Mouse (Mus musculus) CH12.LX (cell line): Measurements from ENCODE around the gene Zmynd15. TPM values are rescaled to one million over a fixed set of nuclear protein-coding genes. Genes with fewer than 3 reads are reported as not detected.
A peak's percentile ranks its signal among the peaks of the same experiment; 100 is the strongest.

Experiments used
- DNase-seq: peaks from one replicate; pipeline ENCODE4 v3.0.0-alpha.2; 2013; ENCODE audit errors: extremely low read depth
- H3K27ac ChIP-seq: 2 replicates; pipeline ENCODE4 v1.5.1; 2012; ENCODE audit warnings: low read depth, mild to moderate bottlenecking, control low read depth, moderate library complexity; ENCODE audit not compliant: insufficient read depth
- H3K27me3 ChIP-seq: replicated peaks from 2 replicates; pipeline ENCODE3; 2012; ENCODE audit warnings: inconsistent platforms
- H3K36me3 ChIP-seq, 2 experiments: replicated peaks in 1 of 2; 2 replicates each; pipeline versions ENCODE3 to v1.6.1; 2012; ENCODE audit warnings: inconsistent platforms in 1 of 2, low read length in 1 of 2, mild to moderate bottlenecking in 1 of 2, mixed read lengths in 1 of 2, moderate library complexity in 1 of 2; ENCODE audit not compliant: control insufficient read depth in 1 of 2, insufficient read depth in 1 of 2
- H3K4me1 ChIP-seq, 2 experiments: 2 replicates each; pipeline ENCODE4 v1.6.1; 2012; ENCODE audit warnings: inconsistent platforms in 1 of 2, moderate library complexity in 1 of 2; ENCODE audit not compliant: insufficient read depth in 2 of 2, control insufficient read depth in 1 of 2
- H3K4me2 ChIP-seq: 2 replicates; pipeline ENCODE4 v1.6.1; 2012; ENCODE audit warnings: low read depth, mild to moderate bottlenecking, control low read depth; ENCODE audit not compliant: poor library complexity, insufficient read depth, severe bottlenecking
- H3K4me3 ChIP-seq, 3 experiments: fragments of 150-350 bp in 1 of 3; sonication (generic) in 1 of 3; replicated peaks in 1 of 3; 2 replicates each; pipeline versions ENCODE3 to v1.5.1; 2011 to 2012; ENCODE audit warnings: low read depth in 2 of 3, low read length in 2 of 3, mild to moderate bottlenecking in 2 of 3, moderate library complexity in 2 of 3, control low read depth in 1 of 3, improper control_type of control experiment in 1 of 3, inconsistent platforms in 1 of 3, mixed read lengths in 1 of 3; ENCODE audit not compliant: poor library complexity in 1 of 3
- H3K79me2 ChIP-seq: replicated peaks from 2 replicates; pipeline ENCODE4 v1.6.1; 2012; ENCODE audit warnings: mild to moderate bottlenecking, moderate library complexity; ENCODE audit not compliant: control insufficient read depth, poor library complexity, insufficient read depth, severe bottlenecking; ENCODE audit errors: extremely low read depth
- H3K9ac ChIP-seq: 2 replicates; pipeline ENCODE4 v1.6.1; 2012; ENCODE audit warnings: low read depth, mild to moderate bottlenecking, control low read depth, moderate library complexity; ENCODE audit not compliant: insufficient read depth
- H3K9me3 ChIP-seq: replicated peaks from 2 replicates; pipeline ENCODE3; 2012; ENCODE audit warnings: low read length, inconsistent platforms, mixed read lengths
- BHLHE40 ChIP-seq: IDR thresholded peaks from 2 replicates; pipeline ENCODE4 v1.6.1; 2011; ENCODE audit warnings: mild to moderate bottlenecking, low read depth, low read length, improper control_type of control experiment
- CHD1 ChIP-seq: IDR thresholded peaks from 2 replicates; pipeline ENCODE4 v1.6.1; 2012; ENCODE audit warnings: low read depth, low read length, improper control_type of control experiment, inconsistent platforms
- CTCF ChIP-seq, 2 experiments: IDR thresholded peaks in 1 of 2; conservative IDR thresholded peaks in 1 of 2; 2 replicates each; pipeline ENCODE4 v1.5.1; 2011 to 2012; ENCODE audit warnings: low read depth in 2 of 2, low read length in 2 of 2, improper control_type of control experiment in 1 of 2, inconsistent platforms in 1 of 2, mild to moderate bottlenecking in 1 of 2, moderate library complexity in 1 of 2
- E2F4 ChIP-seq: IDR thresholded peaks from 2 replicates; pipeline ENCODE4 v1.6.1; 2011; ENCODE audit warnings: low read depth, low read length, improper control_type of control experiment; ENCODE audit not compliant: insufficient replicate concordance
- ELF1 ChIP-seq: IDR thresholded peaks from 2 replicates; pipeline ENCODE4 v1.6.1; 2014; ENCODE audit warnings: low read depth, mild to moderate bottlenecking, inconsistent platforms, low read length, improper control_type of control experiment
- ETS1 ChIP-seq: conservative IDR thresholded peaks from 2 replicates; pipeline ENCODE4 v1.6.1; 2012; ENCODE audit warnings: low read depth, mild to moderate bottlenecking, inconsistent platforms, low read length, improper control_type of control experiment, moderate library complexity
- GABPA ChIP-seq: IDR thresholded peaks from 2 replicates; pipeline ENCODE4 v1.6.1; 2012; ENCODE audit warnings: low read depth, low read length, improper control_type of control experiment, inconsistent platforms; ENCODE audit not compliant: insufficient replicate concordance
- HCFC1 ChIP-seq: IDR thresholded peaks from 2 replicates; pipeline ENCODE4 v1.6.1; 2012; ENCODE audit warnings: low read depth, mild to moderate bottlenecking, inconsistent platforms, low read length, improper control_type of control experiment
- IRF4 ChIP-seq: IDR thresholded peaks from 2 replicates; pipeline ENCODE4 v1.6.1; 2014; ENCODE audit warnings: low read depth, mild to moderate bottlenecking, inconsistent platforms, low read length, improper control_type of control experiment
- JUN ChIP-seq: IDR thresholded peaks from 2 replicates; pipeline ENCODE4 v1.6.1; 2011; ENCODE audit warnings: low read depth, mild to moderate bottlenecking, low read length, improper control_type of control experiment, moderate library complexity; ENCODE audit not compliant: insufficient read depth
- JUND ChIP-seq: conservative IDR thresholded peaks from 2 replicates; pipeline ENCODE4 v1.6.1; 2011; ENCODE audit warnings: low read depth, low read length, improper control_type of control experiment
- KAT2A ChIP-seq: IDR thresholded peaks from 2 replicates; pipeline ENCODE4 v1.6.1; 2012; ENCODE audit warnings: low read length, improper control_type of control experiment, inconsistent platforms; ENCODE audit not compliant: insufficient replicate concordance
- MAFK ChIP-seq: IDR thresholded peaks from 2 replicates; pipeline ENCODE4 v1.6.1; 2011; ENCODE audit warnings: low read length, improper control_type of control experiment; ENCODE audit not compliant: insufficient replicate concordance
- MAX ChIP-seq: IDR thresholded peaks from 2 replicates; pipeline ENCODE4 v1.6.1; 2011; ENCODE audit warnings: low read length, improper control_type of control experiment
- MEF2A ChIP-seq: IDR thresholded peaks from 2 replicates; pipeline ENCODE4 v1.6.1; 2014; ENCODE audit warnings: low read depth, mild to moderate bottlenecking, inconsistent platforms, low read length, improper control_type of control experiment, borderline replicate concordance
- MXI1 ChIP-seq: IDR thresholded peaks from 2 replicates; pipeline ENCODE4 v1.6.1; 2011; ENCODE audit warnings: mild to moderate bottlenecking, low read depth, low read length, improper control_type of control experiment
- MYC ChIP-seq: IDR thresholded peaks from 2 replicates; pipeline ENCODE4 v1.6.1; 2011; ENCODE audit warnings: low read depth, mild to moderate bottlenecking, improper control_type of control experiment, low read length
- NRF1 ChIP-seq: IDR thresholded peaks from 2 replicates; pipeline ENCODE4 v1.6.1; 2014; ENCODE audit warnings: low read depth, mild to moderate bottlenecking, inconsistent platforms, low read length, improper control_type of control experiment, moderate library complexity
- POLR2A ChIP-seq: IDR thresholded peaks from 2 replicates; pipeline ENCODE4 v1.6.1; 2011; ENCODE audit warnings: low read depth, mild to moderate bottlenecking, improper control_type of control experiment, low read length
- RAD21 ChIP-seq: IDR thresholded peaks from 2 replicates; pipeline ENCODE4 v1.6.1; 2011; ENCODE audit warnings: low read depth, mild to moderate bottlenecking, low read length, improper control_type of control experiment, moderate library complexity
- RCOR1 ChIP-seq: conservative IDR thresholded peaks from 2 replicates; pipeline ENCODE4 v1.6.1; 2012; ENCODE audit warnings: low read depth, mild to moderate bottlenecking, inconsistent platforms, low read length, improper control_type of control experiment
- SIN3A ChIP-seq: IDR thresholded peaks from 2 replicates; pipeline ENCODE4 v1.6.1; 2012; ENCODE audit warnings: low read length, improper control_type of control experiment, inconsistent platforms
- TCF12 ChIP-seq: IDR thresholded peaks from 2 replicates; pipeline ENCODE4 v1.6.1; 2014; ENCODE audit warnings: low read depth, mild to moderate bottlenecking, inconsistent platforms, low read length, improper control_type of control experiment
- USF1 ChIP-seq: IDR thresholded peaks from 2 replicates; pipeline ENCODE4 v1.6.1; 2014; ENCODE audit warnings: low read depth, mild to moderate bottlenecking, inconsistent platforms, low read length, improper control_type of control experiment
- USF2 ChIP-seq: conservative IDR thresholded peaks from 2 replicates; pipeline ENCODE4 v1.6.1; 2011; ENCODE audit warnings: low read depth, low read length, improper control_type of control experiment
- ZC3H11A ChIP-seq: IDR thresholded peaks from 2 replicates; pipeline ENCODE4 v1.6.1; 2012; ENCODE audit warnings: low read depth, mild to moderate bottlenecking, inconsistent platforms, low read length, improper control_type of control experiment
- ZMIZ1 ChIP-seq: IDR thresholded peaks from 2 replicates; pipeline ENCODE4 v1.6.1; 2012; ENCODE audit warnings: low read depth, mild to moderate bottlenecking, inconsistent platforms, low read length, improper control_type of control experiment
- ZNF384 ChIP-seq: IDR thresholded peaks from 2 replicates; pipeline ENCODE4 v1.6.1; 2012; ENCODE audit warnings: low read depth, low read length, improper control_type of control experiment, inconsistent platforms
- dilution Hi-C: fragments of 300-500 bp; cut with MboI; formaldehyde crosslinking; loops from 2 replicates; pipeline ENCODE4 v1.14.3; 2020; ENCODE audit warnings: low sequenced_read_pairs; ENCODE audit not compliant: extremely low pct_unique_long_range_greater_than_20kb, extremely low pct_ligation_motif_present
- in situ Hi-C: fragments of 300-500 bp; cut with MboI; formaldehyde crosslinking; loops from 3 replicates; pipeline ENCODE4 v1.14.3; 2019; ENCODE audit warnings: low sequenced_read_pairs, low pct_ligation_motif_present, low pct_unique_long_range_greater_than_20kb, mixed read lengths
- polyA plus RNA-seq: library from polyadenylated mRNA; unstranded; fragments of >175 nt; gene quantifications from 2 replicates; pipeline ENCODE4 v1.2.1, GENCODE M21; 2012; ENCODE audit warnings: low read depth; ENCODE audit not compliant: insufficient read length
- total RNA-seq, 2 experiments: library from RNA; depleted of rRNA; stranded (reverse); fragments of 300-350 nt in 1 of 2; fragments of >200 nt in 1 of 2; gene quantifications; 2 replicates each; pipeline ENCODE4 v1.2.3; 2012 to 2014

Gene Zmynd15
- total and polyA plus RNA-seq, 3 experiments: 0.05 to 0.20 (median 0.08) TPM

- H3K9ac ChIP-seq: no peak overlapping the region
- peaks cover 22% of the 10 kb centered on the region for H3K79me2 ChIP-seq
- H3K36me3 ChIP-seq: peaks cover under 1 to 11% of the 10 kb centered on the region in 2 experiments
- dilution Hi-C loops (no loop called here), in situ Hi-C loops (loop anchor here (5.0 to 10.0 kb wide), 3 partner anchors 95 to 342 kb away; partner anchors contain the start of genes 4930544D05Rik, Chrne and Tm4sf5)
- H3K4me3 ChIP-seq: no peak overlapping the region
- H3K27me3 ChIP-seq: no peaks in the 10 kb centered on the region
- H3K4me2 ChIP-seq: no peak overlapping the region
- no peaks in the 10 kb centered on the region for H3K9me3 ChIP-seq
- peaks cover 9 to 35% of the 10 kb centered on the region in 2 experiments for H3K4me1 ChIP-seq
- H3K27ac ChIP-seq: no peak overlapping the region
- DNase-seq: no peak
- TF ChIP-seq BHLHE40 (peak; percentile 85), MAFK (no peak), RAD21 (no peak), JUND (no peak), ZC3H11A (no peak), ELF1 (no peak), ZMIZ1 (no peak), USF1 (0 out of 2 replicates have a peak, but pooled peaks have one; percentile 13), KAT2A (no peak), E2F4 (no peak), TCF12 (no peak), POLR2A (no peak), JUN (no peak), RCOR1 (no peak), SIN3A (no peak), CHD1 (no peak), MYC (no peak), ETS1 (no peak), MEF2A (no peak), HCFC1 (no peak), GABPA (no peak), MAX (peak; percentile 19; the same call in 1 of the 2 replicates), ZNF384 (no peak), NRF1 (no peak), USF2 (0 out of 2 replicates have a peak, but pooled peaks have one; percentile 22), CTCF (conservative IDR thresholded peaks at IDR 0.05 in 1 of 2, IDR thresholded peaks at IDR 0.05 in 1 of 2; ENCODE audit: low read depth in 2 of 2, low read length in 2 of 2) (no peak), IRF4 (no peak), MXI1 (no peak)
Measured at GRCm38 (mm10) chr11:70412591-70412990, 46.6 kb upstream of the Zmynd15 start.
